Mouse (Mus musculus) midbrain, embryonic 11.5 days (tissue): ENCODE results near the gene Sorbs2. TPM values are rescaled to one million over a fixed set of nuclear protein-coding genes. Genes with fewer than 3 reads are reported as not detected.
"Not testable (repeated sequence)": the region's sequence is repeated elsewhere in the genome, so short reads cannot be mapped to it uniquely, and the experiment has no call there.

Source experiments
- ATAC-seq: fragments of 200-750 bp; cut with Nextera tagmentation; 2 replicates; pipeline ENCODE4 v1.8.0; 2017; ENCODE audit warnings: moderate TSS enrichment, moderate library complexity; ENCODE audit not compliant: low FRiP score
- DNase-seq: peaks from one replicate; pipeline ENCODE4 v3.0.0; 2015; ENCODE audit warnings: low spot score; ENCODE audit errors: missing footprints
- H3K27ac ChIP-seq: fragments of 300-500 bp; sonication (generic); 2 replicates; pipeline ENCODE4 v1.5.1; 2014; ENCODE audit warnings: low read depth, low read length
- H3K27me3 ChIP-seq: fragments of 300-500 bp; sonication (generic); 2 replicates; pipeline ENCODE4 v1.6.1; 2014; ENCODE audit warnings: mild to moderate bottlenecking, low read length, moderate library complexity, mixed read lengths; ENCODE audit not compliant: control insufficient read depth, insufficient read depth
- H3K36me3 ChIP-seq: fragments of 300-500 bp; sonication (generic); 2 replicates; pipeline ENCODE4 v1.6.1; 2014; ENCODE audit warnings: mild to moderate bottlenecking, low read length, moderate library complexity, mixed read lengths; ENCODE audit not compliant: control insufficient read depth, insufficient read depth
- H3K4me1 ChIP-seq: fragments of 300-500 bp; sonication (generic); 2 replicates; pipeline ENCODE4 v1.6.1; 2014; ENCODE audit warnings: low read length; ENCODE audit not compliant: control insufficient read depth, insufficient read depth
- H3K4me2 ChIP-seq: fragments of 300-500 bp; sonication (generic); 2 replicates; pipeline ENCODE4 v1.6.1; 2014; ENCODE audit warnings: mild to moderate bottlenecking, moderate library complexity
- H3K4me3 ChIP-seq: fragments of 300-500 bp; sonication (generic); 2 replicates; pipeline ENCODE4 v1.5.1; 2014; ENCODE audit warnings: low read depth, low read length
- H3K9ac ChIP-seq: fragments of 300-500 bp; sonication (generic); 2 replicates; pipeline ENCODE4 v1.6.1; 2014; ENCODE audit warnings: low read length
- H3K9me3 ChIP-seq: fragments of 300-500 bp; sonication (generic); 2 replicates; pipeline ENCODE4 v1.6.1; 2016; ENCODE audit warnings: low read length; ENCODE audit not compliant: control insufficient read depth
- WGBS: fragments of 180-500 bp; shearing (Covaris S2); extraction: QIAGEN DNeasy Blood & Tissue Kit; methylation state at CpG from one replicate; pipeline ENCODE4 v1.1.7; 2014; 5-methylcytosine and 5-hydroxymethylcytosine counted together
- polyA plus RNA-seq: library from polyadenylated mRNA; unstranded; fragments of >200 nt; fragmentation: Nextera tagmentation; extraction: Ambion mirVana; gene quantifications from 2 replicates; pipeline ENCODE4 v1.2.1, GENCODE M21; 2014

Sorbs2 gene
- polyA plus RNA-seq, 1 experiment from 2014 or later, result 79.8 TPM

DNA sequence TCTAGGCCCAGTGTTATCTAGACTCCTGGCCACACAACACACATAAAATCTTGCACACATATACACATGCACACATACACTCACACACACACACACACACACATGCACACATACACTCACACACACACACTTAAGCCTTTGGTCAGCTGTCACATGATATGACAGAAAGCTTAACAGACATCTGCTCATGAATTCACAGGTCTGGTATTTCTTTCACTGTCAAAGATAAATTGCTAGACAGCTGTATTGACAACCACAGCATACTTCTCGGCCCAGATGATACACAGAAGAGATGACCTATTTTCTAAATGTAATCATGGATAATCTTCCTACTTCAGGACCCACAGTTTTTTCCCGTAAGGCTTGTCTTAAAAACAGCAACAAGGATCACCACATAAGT, 326.3 kb downstream of the Sorbs2 start:
- DNase-seq (peak; percentile 56), ATAC-seq (no peak)
- Histone ChIP-seq H3K4me1 (no peaks in the 10 kb centered on the region), H3K9ac (no peak overlapping the region), H3K4me2 (no peak overlapping the region), H3K4me3 (no peak overlapping the region), H3K9me3 (no peaks in the 10 kb centered on the region), H3K27ac (no peak overlapping the region), H3K36me3 (no peaks in the 10 kb centered on the region), H3K27me3 (no peaks in the 10 kb centered on the region)
- 82% methylated on average over 2 of the region's 2 CpGs for WGBS

GRCm38 (mm10) chr8:45843306-45843705, 335.7 kb downstream of the Sorbs2 start:
- Histone ChIP-seq H3K4me1 (no peaks in the 10 kb centered on the region), H3K27ac (no peak overlapping the region), H3K27me3 (no peaks in the 10 kb centered on the region), H3K36me3 (no peaks in the 10 kb centered on the region), H3K4me2 (no peak overlapping the region), H3K4me3 (no peak overlapping the region), H3K9me3 (no peaks in the 10 kb centered on the region), H3K9ac (no peak overlapping the region)
- ATAC-seq, result no peak
- peak; percentile 66 for DNase-seq
- WGBS, result 80% methylated on average over 5 of the region's 5 CpGs

DNA sequence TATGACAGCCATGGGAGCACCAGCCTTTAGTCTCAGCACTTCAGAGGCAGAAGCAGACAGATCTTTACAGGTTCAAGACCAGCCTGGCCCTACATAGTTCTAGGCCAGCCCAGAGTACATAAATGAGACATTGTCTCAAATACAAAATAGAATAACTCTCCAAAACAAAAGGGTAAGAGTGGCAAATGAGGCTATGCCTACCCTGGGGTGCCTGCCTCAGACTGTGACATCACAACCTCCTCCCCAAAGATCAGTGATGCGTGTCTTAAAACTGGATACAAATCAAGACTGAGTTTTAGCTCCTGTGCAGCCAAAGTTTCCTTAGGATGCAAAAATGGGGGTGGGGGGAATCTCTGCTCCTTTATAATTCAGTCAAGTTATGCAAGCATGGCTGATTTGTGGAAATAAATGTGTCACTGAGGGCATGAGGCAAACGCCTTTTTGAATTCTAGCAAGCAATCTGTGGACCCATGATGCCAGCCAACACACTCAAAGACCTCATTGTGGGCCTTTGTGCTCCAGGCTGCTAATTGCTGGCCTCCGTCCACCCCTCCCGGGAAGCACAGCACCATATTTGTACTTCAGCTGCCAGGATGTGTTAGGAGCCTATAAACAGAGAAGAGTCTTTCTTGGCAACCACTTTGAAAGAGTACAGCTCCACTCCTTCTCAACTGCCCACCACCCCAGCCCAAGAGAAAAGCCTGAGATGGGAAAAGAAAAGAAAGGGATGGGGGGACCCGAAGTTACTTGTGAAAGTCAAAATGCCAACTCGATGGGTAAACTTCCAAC, 336.7 kb downstream of the Sorbs2 start:
- no peak for DNase-seq
- no peaks in the 10 kb centered on the region for H3K36me3 ChIP-seq
- no peak overlapping the region for H3K4me3 ChIP-seq
- no peaks in the 10 kb centered on the region for H3K4me1 ChIP-seq
- H3K9me3 ChIP-seq, result no peaks in the 10 kb centered on the region
- no peak overlapping the region for H3K27ac ChIP-seq
- no peak for ATAC-seq
- H3K9ac ChIP-seq, result no peak overlapping the region
- H3K27me3 ChIP-seq, result no peaks in the 10 kb centered on the region
- no peak overlapping the region for H3K4me2 ChIP-seq
- 81% methylated on average over 6 of the region's 6 CpGs for WGBS

DNA sequence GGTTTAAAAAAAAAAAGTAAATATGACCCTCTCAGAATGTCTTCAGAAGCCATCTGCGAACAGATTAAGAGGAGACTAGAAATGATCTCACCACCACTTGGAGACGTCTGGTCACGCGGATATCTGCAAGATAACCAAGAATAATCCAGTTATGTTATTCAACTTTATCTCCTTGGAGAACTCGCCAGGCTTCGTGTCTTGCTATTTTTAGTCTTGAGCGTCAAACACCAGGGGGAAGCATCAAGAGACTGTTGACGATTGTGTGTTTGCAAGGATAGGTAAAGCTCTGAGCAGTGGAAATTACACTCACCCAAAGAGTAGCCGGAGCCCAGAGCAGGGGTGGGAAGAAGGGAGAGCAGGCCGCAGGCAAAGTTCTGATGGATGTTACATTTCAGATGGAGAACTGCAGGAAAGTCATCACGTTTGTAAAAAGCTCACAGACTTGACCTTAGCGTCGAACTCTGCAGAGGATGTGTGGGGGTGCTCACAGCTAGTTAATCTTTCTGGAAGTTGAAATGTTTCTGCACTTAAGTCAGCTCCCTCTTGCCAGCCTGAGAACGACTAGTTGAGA, 337.4 kb downstream of the Sorbs2 start:
- 69% methylated on average over 14 of the region's 14 CpGs for WGBS
- Histone ChIP-seq H3K4me2 (no peak overlapping the region), H3K27me3 (no peaks in the 10 kb centered on the region), H3K9me3 (no peaks in the 10 kb centered on the region), H3K9ac (no peak overlapping the region), H3K4me3 (no peak overlapping the region), H3K36me3 (no peaks in the 10 kb centered on the region), H3K4me1 (no peaks in the 10 kb centered on the region), H3K27ac (no peak overlapping the region)
- ATAC-seq (no peak), DNase-seq (no peak)

DNA sequence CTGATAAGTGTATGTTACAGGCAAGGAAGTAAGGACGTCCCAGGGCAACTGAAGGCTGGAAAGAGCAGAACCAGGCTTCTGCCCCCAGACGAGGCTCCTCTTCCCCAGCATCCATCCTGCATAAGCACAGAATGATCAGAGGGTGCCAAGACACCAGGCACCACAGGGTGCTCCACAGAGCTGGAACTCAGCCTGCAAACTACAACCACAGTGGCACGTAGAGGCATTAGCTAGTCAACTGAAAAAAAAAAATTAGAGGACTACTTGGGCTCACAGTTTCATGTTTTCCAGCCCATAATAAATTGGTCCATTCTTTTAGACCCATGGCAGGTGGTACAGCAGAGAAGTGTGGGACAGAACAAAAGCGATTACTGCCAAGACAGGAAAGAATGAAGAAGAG, 338.3 kb downstream of the Sorbs2 start:
- WGBS, result 75% methylated on average over 4 of the region's 4 CpGs
- H3K27ac ChIP-seq, result no peak overlapping the region
- DNase-seq, result no peak

DNA sequence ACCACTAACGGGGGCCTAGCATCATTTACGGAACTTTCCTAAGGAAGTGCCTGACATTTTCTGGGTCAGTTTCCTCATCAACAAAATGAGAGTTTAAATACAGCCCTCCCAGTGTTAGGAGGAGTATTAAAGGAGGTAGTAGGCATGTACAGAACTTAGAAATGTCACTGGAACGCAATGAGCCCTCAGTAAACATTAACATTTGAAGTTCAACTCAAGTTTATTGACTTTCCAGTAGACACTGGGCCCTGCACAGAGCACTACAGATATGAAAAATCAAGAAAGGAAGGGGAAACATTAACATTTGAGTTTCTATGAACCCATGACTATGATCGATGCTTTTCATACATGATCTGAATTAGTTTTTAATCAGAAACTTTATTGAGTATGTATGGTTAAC, 347.5 kb downstream of the Sorbs2 start:
- Histone ChIP-seq H3K36me3 (no peaks in the 10 kb centered on the region), H3K27ac (no peak overlapping the region), H3K4me1 (no peaks in the 10 kb centered on the region), H3K9me3 (no peaks in the 10 kb centered on the region), H3K9ac (no peak overlapping the region), H3K4me3 (no peak overlapping the region), H3K4me2 (no peak overlapping the region), H3K27me3 (no peaks in the 10 kb centered on the region)
- DNase-seq (no peak), ATAC-seq (no peak)
- WGBS, result 92% methylated on average over 4 of the region's 4 CpGs

More for the DNA sequence above, 338.3 kb downstream of the Sorbs2 start:
- no peaks in the 10 kb centered on the region for H3K27me3 ChIP-seq
- no peak overlapping the region for H3K4me2 ChIP-seq
- no peaks in the 10 kb centered on the region for H3K4me1 ChIP-seq
- no peaks in the 10 kb centered on the region for H3K36me3 ChIP-seq
- ATAC-seq, result no peak
- H3K4me3 ChIP-seq, result no peak overlapping the region
- H3K9me3 ChIP-seq, result no peaks in the 10 kb centered on the region
- no peak overlapping the region for H3K9ac ChIP-seq

GRCm38 (mm10) chr8:45857734-45858133, 350.1 kb downstream of the Sorbs2 start:
- peak; percentile 79 for DNase-seq
- WGBS, result 49% methylated on average over 5 of the region's 5 CpGs
- no peaks in the 10 kb centered on the region for H3K27me3 ChIP-seq

GRCm38 (mm10) chr8:45858391-45858790, 350.8 kb downstream of the Sorbs2 start:
- no peak overlapping the region for H3K4me2 ChIP-seq
- H3K9ac ChIP-seq, result no peak overlapping the region
- H3K4me3 ChIP-seq, result no peak overlapping the region
- no peaks in the 10 kb centered on the region for H3K4me1 ChIP-seq
- H3K9me3 ChIP-seq, result no peaks in the 10 kb centered on the region
- no peaks in the 10 kb centered on the region for H3K36me3 ChIP-seq
- H3K27ac ChIP-seq, result no peak overlapping the region
- ATAC-seq (no peak), DNase-seq (peak; percentile 80)
- H3K27me3 ChIP-seq, result no peaks in the 10 kb centered on the region
- WGBS, result 42% methylated on average over 9 of the region's 9 CpGs

More at GRCm38 (mm10) chr8:45857734-45858133, 350.1 kb downstream of the Sorbs2 start:
- H3K9ac ChIP-seq, result no peak overlapping the region
- H3K4me3 ChIP-seq, result no peak overlapping the region
- H3K27ac ChIP-seq, result no peak overlapping the region
- H3K36me3 ChIP-seq, result no peaks in the 10 kb centered on the region
- no peak overlapping the region for H3K4me2 ChIP-seq
- no peaks in the 10 kb centered on the region for H3K4me1 ChIP-seq
- no peak for ATAC-seq
- no peaks in the 10 kb centered on the region for H3K9me3 ChIP-seq

- not testable (repeated sequence) for H3K9ac ChIP-seq
- WGBS, result 84% methylated on average over 10 of the region's 11 CpGs
These were observed 364.0 kb downstream of the Sorbs2 start for GRCm38 (mm10) chr8:45871587-45871986.

More at GRCm38 (mm10) chr8:45871587-45871986, 364.0 kb downstream of the Sorbs2 start:
- DNase-seq, H3K4me2 ChIP-seq, H3K4me3 ChIP-seq, H3K9me3 ChIP-seq, H3K27ac ChIP-seq, ATAC-seq, H3K27me3 ChIP-seq, H3K36me3 ChIP-seq: not testable (repeated sequence)
- peaks cover 20% of the 10 kb centered on the region for H3K4me1 ChIP-seq
